Mouse (Mus musculus): Measurements from ENCODE around the gene Zfp628. TPM values are rescaled to one million over a fixed set of nuclear protein-coding genes. Genes with fewer than 3 reads are reported as not detected.
A peak's percentile ranks its signal among the peaks of the same experiment; 100 is the strongest.

The Zfp628 gene
- polyA plus RNA-seq, 1 experiment from 2014 or later = 5.1 TPM

DNA sequence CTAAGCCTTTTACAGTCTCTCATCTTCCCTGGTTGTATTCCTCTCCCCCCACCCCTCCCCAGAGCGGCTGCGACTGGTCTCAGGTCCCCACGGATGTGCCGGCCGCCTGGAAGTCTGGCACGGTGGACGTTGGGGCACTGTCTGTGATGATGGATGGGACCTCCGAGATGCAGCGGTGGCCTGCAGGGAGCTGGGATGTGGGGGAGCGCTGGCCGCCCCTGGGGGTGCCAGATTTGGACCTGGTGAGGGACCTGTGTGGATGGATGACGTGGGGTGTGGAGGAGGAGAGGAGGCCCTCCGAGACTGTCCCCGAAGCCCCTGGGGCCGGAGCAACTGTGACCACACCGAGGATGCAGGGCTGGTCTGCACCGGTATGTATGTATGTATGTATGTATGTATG is 13.3 kb downstream of the Zfp628 start:
- H3K27ac ChIP-seq = peak overlapping the region; percentile 39; the same call in 1 of the 2 replicates
- WGBS = 61% methylated on average over 17 of the region's 17 CpGs

DNA sequence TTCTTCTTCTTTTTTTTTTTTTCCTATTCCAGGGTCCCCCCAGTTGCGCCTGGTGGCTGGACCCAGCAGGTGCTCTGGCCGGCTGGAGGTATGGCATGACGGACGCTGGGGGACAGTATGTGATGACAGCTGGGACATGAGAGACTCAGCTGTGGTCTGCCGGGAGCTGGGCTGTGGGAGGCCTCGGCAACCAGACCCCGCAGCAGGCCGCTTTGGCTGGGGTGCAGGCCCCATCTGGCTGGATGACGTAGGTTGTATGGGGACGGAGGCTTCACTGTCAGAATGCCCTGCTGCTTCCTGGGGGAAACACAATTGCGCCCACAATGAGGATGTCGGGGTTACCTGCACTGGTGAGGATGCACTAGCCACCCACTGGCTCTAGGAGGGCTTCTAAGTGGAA is 18.1 kb downstream of the Zfp628 start:
- Histone ChIP-seq H3K4me3 (no peak overlapping the region), H3K27ac (no peak overlapping the region), H3K9me3 (replicated peaks) (no peaks in the 10 kb centered on the region), H3K27me3 (ENCODE audit: low read depth, poor library complexity, severe bottlenecking) (no peaks in the 10 kb centered on the region), H3K4me1 (peaks cover 3% of the 10 kb centered on the region; the same call in 1 of the 2 replicates), H3K36me3 (no peaks in the 10 kb centered on the region)
- WGBS = 78% methylated on average over 12 of the region's 12 CpGs
- no peak for DNase-seq (ENCODE audit: low spot score)

More for the DNA sequence above, 13.3 kb downstream of the Zfp628 start:
- Histone ChIP-seq H3K27me3 (ENCODE audit: low read depth, poor library complexity, severe bottlenecking) (no peaks in the 10 kb centered on the region), H3K9me3 (replicated peaks) (no peaks in the 10 kb centered on the region), H3K36me3 (no peaks in the 10 kb centered on the region), H3K4me3 (no peak overlapping the region), H3K4me1 (peaks cover 51% of the 10 kb centered on the region)
- no peak for DNase-seq (ENCODE audit: low spot score)

- H3K4me3 ChIP-seq = no peak overlapping the region
- no peak overlapping the region for H3K27ac ChIP-seq
- WGBS = 81% methylated on average over 4 of the region's 4 CpGs
- DNase-seq (ENCODE audit: low spot score) = no peak
- H3K36me3 ChIP-seq = no peaks in the 10 kb centered on the region
- H3K9me3 ChIP-seq (replicated peaks) = no peaks in the 10 kb centered on the region
- H3K27me3 ChIP-seq (ENCODE audit: low read depth, poor library complexity, severe bottlenecking) = no peaks in the 10 kb centered on the region
- no peaks in the 10 kb centered on the region for H3K4me1 ChIP-seq
Observed at GRCm38 (mm10) chr7:4934160-4934914, 19.3 kb downstream of the Zfp628 start.

DNA sequence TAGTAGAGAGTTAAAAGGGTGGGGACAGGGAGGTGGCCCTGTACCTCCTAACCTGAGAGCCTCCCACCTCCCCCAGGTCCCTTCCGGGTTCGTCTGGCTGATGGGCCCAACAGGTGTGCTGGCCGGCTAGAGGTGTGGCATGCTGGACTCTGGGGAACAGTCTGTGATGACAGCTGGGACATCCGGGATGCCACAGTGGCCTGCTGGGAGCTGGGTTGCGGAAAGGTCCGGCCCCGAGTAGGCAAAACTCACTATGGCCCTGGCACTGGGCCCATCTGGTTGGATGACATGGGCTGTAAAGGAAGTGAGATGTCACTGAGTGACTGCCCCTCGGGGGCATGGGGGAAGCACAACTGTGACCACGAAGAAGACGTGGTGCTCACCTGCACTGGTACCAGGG is 21.8 kb downstream of the Zfp628 start:
- Histone ChIP-seq H3K4me1 (no peaks in the 10 kb centered on the region), H3K4me3 (no peak overlapping the region), H3K36me3 (no peaks in the 10 kb centered on the region), H3K27me3 (ENCODE audit: low read depth, poor library complexity, severe bottlenecking) (no peaks in the 10 kb centered on the region), H3K27ac (0 out of 2 replicates have a peak overlapping the region, but pooled peaks have one; percentile 2), H3K9me3 (replicated peaks) (no peaks in the 10 kb centered on the region)
- DNase-seq (ENCODE audit: low spot score) = no peak
- 84% methylated on average over 10 of the region's 10 CpGs for WGBS

- WGBS = 80% methylated on average over 11 of the region's 11 CpGs
Observed at GRCm38 (mm10) chr7:4937392-4937791, 22.4 kb downstream of the Zfp628 start.

GRCm38 (mm10) chr7:4938456-4938855 is 23.4 kb downstream of the Zfp628 start:
- peak; percentile 79 for DNase-seq (ENCODE audit: low spot score)
- WGBS = 41% methylated on average over 2 of the region's 2 CpGs
- peaks cover 2% of the 10 kb centered on the region for H3K4me1 ChIP-seq

More at GRCm38 (mm10) chr7:4937392-4937791, 22.4 kb downstream of the Zfp628 start:
- no peak for DNase-seq (ENCODE audit: low spot score)
- Histone ChIP-seq H3K36me3 (no peaks in the 10 kb centered on the region), H3K27ac (no peak overlapping the region), H3K9me3 (replicated peaks) (no peaks in the 10 kb centered on the region), H3K27me3 (ENCODE audit: low read depth, poor library complexity, severe bottlenecking) (no peaks in the 10 kb centered on the region), H3K4me1 (no peaks in the 10 kb centered on the region), H3K4me3 (no peak overlapping the region)

GRCm38 (mm10) chr7:4940068-4940479 is 25.1 kb downstream of the Zfp628 start:
- H3K4me1 ChIP-seq = peaks cover 4% of the 10 kb centered on the region
- WGBS = 20% methylated on average over 9 of the region's 9 CpGs
- H3K9me3 ChIP-seq (replicated peaks) = no peaks in the 10 kb centered on the region
- peak; percentile 91 for DNase-seq (ENCODE audit: low spot score)
- H3K27ac ChIP-seq = no peak overlapping the region
- no peaks in the 10 kb centered on the region for H3K27me3 ChIP-seq (ENCODE audit: low read depth, poor library complexity, severe bottlenecking)
- no peaks in the 10 kb centered on the region for H3K36me3 ChIP-seq
- no peak overlapping the region for H3K4me3 ChIP-seq

More at GRCm38 (mm10) chr7:4938456-4938855, 23.4 kb downstream of the Zfp628 start:
- H3K27me3 ChIP-seq (ENCODE audit: low read depth, poor library complexity, severe bottlenecking) = no peaks in the 10 kb centered on the region
- H3K27ac ChIP-seq = no peak overlapping the region
- no peaks in the 10 kb centered on the region for H3K36me3 ChIP-seq
- H3K9me3 ChIP-seq (replicated peaks) = no peaks in the 10 kb centered on the region
- H3K4me3 ChIP-seq = no peak overlapping the region

- 61% methylated on average over 5 of the region's 5 CpGs for WGBS
- Histone ChIP-seq H3K27ac (no peak overlapping the region), H3K9me3 (replicated peaks) (no peaks in the 10 kb centered on the region), H3K27me3 (ENCODE audit: low read depth, poor library complexity, severe bottlenecking) (no peaks in the 10 kb centered on the region), H3K4me1 (peaks cover 4% of the 10 kb centered on the region), H3K36me3 (no peaks in the 10 kb centered on the region), H3K4me3 (no peak overlapping the region)
- no peak for DNase-seq (ENCODE audit: low spot score)
Observed at GRCm38 (mm10) chr7:4942673-4943072, 27.7 kb downstream of the Zfp628 start.

- H3K27ac ChIP-seq = peak overlapping the region; percentile 69
- H3K36me3 ChIP-seq = no peaks in the 10 kb centered on the region
- 21% methylated on average over 15 of the region's 15 CpGs for WGBS
- H3K4me1 ChIP-seq = peaks cover 4% of the 10 kb centered on the region
- peak overlapping the region; percentile 43 for H3K4me3 ChIP-seq
- H3K27me3 ChIP-seq (ENCODE audit: low read depth, poor library complexity, severe bottlenecking) = no peaks in the 10 kb centered on the region
- DNase-seq (ENCODE audit: low spot score) = peak; percentile 91
- no peaks in the 10 kb centered on the region for H3K9me3 ChIP-seq (replicated peaks)
Observed at GRCm38 (mm10) chr7:4943223-4943815, 28.3 kb downstream of the Zfp628 start.

DNA sequence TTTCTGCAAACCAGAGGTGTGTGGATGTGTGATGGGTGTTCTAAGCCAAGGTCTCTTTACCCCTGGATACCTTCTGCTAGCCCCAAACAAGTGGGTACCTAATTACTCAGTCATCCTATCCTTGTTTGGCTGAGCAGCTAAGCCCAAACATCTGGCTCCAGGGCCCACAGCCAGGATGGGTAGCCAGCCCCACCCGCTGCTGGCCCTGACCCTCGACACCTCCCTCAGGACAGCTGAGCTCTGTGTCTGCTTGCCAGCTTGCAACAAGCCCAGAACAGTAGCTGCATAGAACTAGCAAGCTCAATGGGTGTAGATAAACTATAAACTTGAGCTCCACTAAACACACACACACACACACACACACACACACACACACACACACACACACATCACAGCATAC is 32.8 kb downstream of the Zfp628 start:
- Histone ChIP-seq H3K9me3 (replicated peaks) (no peaks in the 10 kb centered on the region), H3K27ac (no peak overlapping the region), H3K36me3 (no peaks in the 10 kb centered on the region), H3K4me1 (peaks cover 7% of the 10 kb centered on the region), H3K4me3 (no peak overlapping the region), H3K27me3 (ENCODE audit: low read depth, poor library complexity, severe bottlenecking) (no peaks in the 10 kb centered on the region)
- 30% methylated on average over 2 of the region's 2 CpGs for WGBS
- no peak for DNase-seq (ENCODE audit: low spot score)

DNA sequence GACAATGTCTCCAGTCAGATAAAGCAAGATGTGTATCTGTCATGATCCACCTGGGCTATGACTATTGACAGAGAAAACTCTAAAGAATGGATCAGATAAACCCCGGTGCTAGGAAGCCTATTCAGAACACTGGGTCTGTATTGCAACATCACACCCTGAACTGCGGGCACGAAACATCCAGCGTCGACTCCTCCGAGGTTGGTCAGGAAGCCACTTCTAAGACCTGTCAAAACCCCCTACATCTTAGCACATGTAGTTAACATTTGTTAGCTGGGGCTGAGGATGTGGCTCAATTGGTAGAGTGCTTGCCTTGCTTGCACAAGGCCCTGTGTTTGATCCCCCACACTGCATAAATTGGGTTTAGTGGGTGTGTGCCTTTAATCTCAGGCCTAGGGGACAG is 33.4 kb downstream of the Zfp628 start:
- Histone ChIP-seq H3K27ac (no peak overlapping the region), H3K4me3 (no peak overlapping the region), H3K36me3 (no peaks in the 10 kb centered on the region), H3K27me3 (ENCODE audit: low read depth, poor library complexity, severe bottlenecking) (no peaks in the 10 kb centered on the region), H3K4me1 (peaks cover 6% of the 10 kb centered on the region), H3K9me3 (replicated peaks) (no peaks in the 10 kb centered on the region)
- 58% methylated on average over 6 of the region's 6 CpGs for WGBS
- DNase-seq (ENCODE audit: low spot score) = no peak

DNA sequence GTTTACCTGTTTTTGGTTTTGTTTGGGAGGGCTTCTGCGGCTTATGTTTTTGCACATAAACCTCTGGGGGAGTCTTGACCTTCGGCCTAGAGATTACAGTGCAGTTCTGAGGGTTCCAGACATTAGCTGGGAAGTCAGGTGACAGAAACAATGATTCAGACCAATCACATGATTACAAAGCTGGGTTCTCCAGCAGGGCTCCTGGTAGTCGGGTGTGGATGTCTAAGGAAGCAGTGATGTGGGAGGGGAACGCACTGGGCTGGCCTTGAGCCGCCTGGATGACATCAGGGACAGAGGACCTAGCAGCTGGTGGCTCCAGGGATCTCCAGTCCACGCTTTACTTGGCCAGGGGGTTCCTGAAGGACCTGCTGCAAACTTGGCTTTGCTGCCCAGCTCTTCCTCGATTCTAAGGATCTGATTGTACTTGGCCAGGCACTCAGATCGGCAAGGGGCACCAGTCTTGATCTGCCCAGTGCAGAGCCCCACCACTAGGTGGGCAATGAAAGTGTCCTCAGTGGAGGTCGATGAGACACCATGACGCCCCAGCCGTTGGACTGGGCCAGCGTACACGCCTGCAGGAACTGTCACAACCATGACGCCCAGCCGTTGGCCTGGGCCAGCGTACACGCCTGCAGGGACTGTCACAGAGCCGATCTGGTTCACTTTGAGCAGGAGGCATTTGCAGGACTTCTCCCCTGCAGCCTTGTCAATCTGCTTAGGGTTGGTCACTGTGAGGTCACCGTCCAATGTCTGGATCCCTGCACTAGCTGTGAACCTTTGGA is 35.7 kb downstream of the Zfp628 start:
- H3K4me3 ChIP-seq = no peak overlapping the region
- no peaks in the 10 kb centered on the region for H3K27me3 ChIP-seq (ENCODE audit: low read depth, poor library complexity, severe bottlenecking)
- H3K27ac ChIP-seq = no peak overlapping the region
- 86% methylated on average over 19 of the region's 19 CpGs for WGBS
- H3K36me3 ChIP-seq = no peaks in the 10 kb centered on the region
- H3K9me3 ChIP-seq (replicated peaks) = no peaks in the 10 kb centered on the region
- peaks cover 3% of the 10 kb centered on the region; the same call in 1 of the 2 replicates for H3K4me1 ChIP-seq
- DNase-seq (ENCODE audit: low spot score) = no peak

Data from limb, embryonic 10.5 days (tissue).